Mouse (Mus musculus) retina, adult 2 months (tissue): ENCODE data around the gene Prss16.
A peak's percentile ranks its signal among the peaks of the same experiment; 100 is the strongest.

ENCODE experiments used
- DNase-seq: peaks from one replicate; pipeline ENCODE4 v3.0.0-alpha.2; 2012; ENCODE audit warnings: low read depth, low spot score

The Prss16 gene

GRCm38 (mm10) chr13:22036149-22036956, 26.8 kb upstream of the Prss16 start:
- no peak for DNase-seq

- peak; percentile 78 for DNase-seq
Measured at GRCm38 (mm10) chr13:22035267-22036148, 26.0 kb upstream of the Prss16 start, which contains the start of the genes Hist1h2ah and Hist1h2bk. Gene Hist1h2ah (minus strand): TSS chr13:22035568. Gene Hist1h2bk (plus strand): TSS chr13:22035870.

GRCm38 (mm10) chr13:22034443-22035266, 25.1 kb upstream of the Prss16 start:
- DNase-seq = no peak

GRCm38 (mm10) chr13:22033741-22034442, 24.4 kb upstream of the Prss16 start:
- no peak for DNase-seq

- no peak for DNase-seq
Measured at GRCm38 (mm10) chr13:22030493-22030892, 21.0 kb upstream of the Prss16 start.

- DNase-seq = no peak
Measured at GRCm38 (mm10) chr13:22029928-22030327, 20.4 kb upstream of the Prss16 start.

GRCm38 (mm10) chr13:22028673-22029460, 19.3 kb upstream of the Prss16 start:
- peak; percentile 77 for DNase-seq

GRCm38 (mm10) chr13:22026058-22027031, 16.8 kb upstream of the Prss16 start:
- no peak for DNase-seq

GRCm38 (mm10) chr13:22022241-22022640, 12.7 kb upstream of the Prss16 start:
- no peak for DNase-seq

GRCm38 (mm10) chr13:22021581-22021980, 12.0 kb upstream of the Prss16 start:
- DNase-seq = no peak

GRCm38 (mm10) chr13:22020901-22021339, 11.4 kb upstream of the Prss16 start:
- no peak for DNase-seq

GRCm38 (mm10) chr13:22019934-22020835, 10.6 kb upstream of the Prss16 start:
- DNase-seq = no peak

GRCm38 (mm10) chr13:22015479-22016450, 6.2 kb upstream of the Prss16 start:
- DNase-seq = no peak

- DNase-seq = no peak
Measured at GRCm38 (mm10) chr13:22014411-22014845, 4.9 kb upstream of the Prss16 start.

GRCm38 (mm10) chr13:22013716-22014115, 4.2 kb upstream of the Prss16 start:
- DNase-seq = no peak

- no peak for DNase-seq
Measured at GRCm38 (mm10) chr13:22008707-22009106, 835 bp downstream of the Prss16 start.
